20 mouse cellular contexts compared by ENCODE assay signal in the genomic region with DNA sequence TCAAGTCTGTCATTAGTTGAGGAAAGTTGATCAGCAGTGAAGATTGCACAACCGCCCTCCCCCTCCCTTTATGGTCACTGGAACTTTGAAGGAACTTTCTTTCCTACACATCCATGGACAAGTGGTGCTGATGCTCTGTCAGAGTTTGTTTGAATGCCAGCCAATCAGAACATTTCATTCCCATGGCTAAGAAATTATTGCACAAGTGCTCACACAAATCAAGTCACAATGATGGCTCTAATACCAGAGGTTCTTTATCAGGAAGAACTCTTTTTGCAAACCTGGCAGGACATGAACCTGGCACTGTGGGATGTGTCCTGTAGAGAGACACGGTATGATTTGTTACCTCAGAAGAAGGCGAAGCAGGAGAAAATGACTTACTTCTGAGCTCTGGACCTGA. TPM values are rescaled to one million over a fixed set of nuclear protein-coding genes. Genes with fewer than 3 reads are reported as not detected.
DNase-seq lines count a peak whose midpoint lies in the region; ATAC-seq and TF ChIP-seq lines count a peak whose summit lies in the region.
"Had no signal": no experiment of that assay in that cellular context is flagged by ENCODE, and none has a peak within 500 bp of the region (broad histone marks: within the 10 kb centered on the region; RNA-seq: fewer than 3 reads in every experiment).

No protein-coding gene starts in this region.

- H3K27me3 ChIP-seq in lung, embryonic 16.5 days (ENCODE audit: control insufficient read depth, insufficient read depth, low read depth, low read length) = no peaks in the 10 kb centered on the region
- H3K27me3 ChIP-seq: embryonic facial prominence, embryonic 12.5 days; forebrain, embryonic 15.5 days; limb, embryonic 15.5 days; megakaryocyte, embryonic 14.5 days had no signal

- intact Hi-C loops in gastrocnemius, adult 2 months (cut with DNase I) = no loop called here
- intact Hi-C loops in gastrocnemius, postnatal 36 days (cut with DNase I) = no loop called here

- H3K9me3 ChIP-seq in lung, embryonic 16.5 days (ENCODE audit: control insufficient read depth, low read length) = no peaks in the 10 kb centered on the region
- H3K9me3 ChIP-seq: embryonic facial prominence, embryonic 12.5 days; forebrain, embryonic 15.5 days; limb, embryonic 15.5 days had no signal

- H3K27ac ChIP-seq in gastrocnemius, adult 2 months = 0 out of 2 replicates have a peak overlapping the region, but pooled peaks have one; percentile 48
- no peak overlapping the region for H3K27ac ChIP-seq in lung, embryonic 16.5 days (ENCODE audit: low read length)
- H3K27ac ChIP-seq: embryonic facial prominence, embryonic 12.5 days; forebrain, embryonic 15.5 days; hindbrain, embryonic 14.5 days; limb, embryonic 15.5 days had no signal

- DNase-seq in gastrocnemius, adult 2 months = peak; percentile 18
- DNase-seq in gastrocnemius, postnatal 36 days = no peak
- no peak for DNase-seq in lung, postnatal 10 days
- peak; percentile 12 for DNase-seq in adrenal gland, postnatal 10 days
- peak; percentile 55 for DNase-seq in lung, postnatal 25 days (ENCODE audit: low spot score)
- DNase-seq in cerebellum, adult 18-20 months = no peak
- no peak for DNase-seq in spleen, postnatal 36 days (ENCODE audit: low spot score in 2 of 2)
- DNase-seq: B cell, adult 2 months; cerebellum, adult 9-10 months; kidney, adult 8-10 months; kidney, postnatal 25 days; right cerebral cortex, postnatal 25 days; thymus, postnatal 25 days had no signal

- no peak for TF ChIP-seq CTCF in gastrocnemius, adult 2 months (IDR thresholded peaks at IDR 0.05)

- H3K4me3 ChIP-seq in gastrocnemius, adult 2 months = no peak overlapping the region
- H3K4me3 ChIP-seq in lung, embryonic 16.5 days (ENCODE audit: low read length) = no peak overlapping the region
- H3K4me3 ChIP-seq: embryonic facial prominence, embryonic 12.5 days; forebrain, embryonic 15.5 days; limb, embryonic 15.5 days; megakaryocyte, embryonic 14.5 days had no signal

- no peak overlapping the region for H3K4me2 ChIP-seq in lung, embryonic 16.5 days (ENCODE audit: low read depth, low read length)
- H3K4me2 ChIP-seq: embryonic facial prominence, embryonic 12.5 days; forebrain, embryonic 15.5 days; hindbrain, embryonic 14.5 days; limb, embryonic 15.5 days had no signal

- peak; percentile 61 for ATAC-seq in lung, embryonic 16.5 days (ENCODE audit: low read depth)
- ATAC-seq: forebrain, embryonic 15.5 days; midbrain, embryonic 16.5 days had no signal

- H3K9ac ChIP-seq in lung, embryonic 16.5 days (ENCODE audit: low read length) = no peak overlapping the region
- H3K9ac ChIP-seq: embryonic facial prominence, embryonic 12.5 days; forebrain, embryonic 15.5 days; hindbrain, embryonic 14.5 days; limb, embryonic 15.5 days had no signal

- 77% methylated on average over 3 of the region's 3 CpGs for WGBS in lung, embryonic 16.5 days

- no peaks in the 10 kb centered on the region for H3K4me1 ChIP-seq in lung, embryonic 16.5 days (replicated peaks; ENCODE audit: control insufficient read depth, insufficient read depth, low read length)
- H3K4me1 ChIP-seq: embryonic facial prominence, embryonic 12.5 days; forebrain, embryonic 15.5 days; limb, embryonic 15.5 days; megakaryocyte, embryonic 14.5 days had no signal

- H3K36me3 ChIP-seq in lung, embryonic 16.5 days (ENCODE audit: control insufficient read depth, insufficient read depth, low read length) = no peaks in the 10 kb centered on the region
- H3K36me3 ChIP-seq: embryonic facial prominence, embryonic 12.5 days; forebrain, embryonic 15.5 days; limb, embryonic 15.5 days had no signal

RNA-seq across cellular contexts. Expression of a gene that starts 54.3 kb away (rescaled TPM):
- total RNA-seq in gastrocnemius, adult 2 months (2021) = 10 to 100 TPM; 16.8 to 21.8 TPM
- total RNA-seq in gastrocnemius, postnatal 36 days (2021) = 10 to 100 TPM; 20.0 to 21.2 TPM
- polyA plus RNA-seq in lung, embryonic 16.5 days (2015; fragmentation: Nextera tagmentation; extraction: Ambion mirVana) = 52.1 and 61.7 TPM in 2 replicates
- 10 to 100 TPM; 39.4 to 41.3 TPM for total RNA-seq in adrenal gland, postnatal 10 days (2021)

Comparison
In these comparisons a context has a peak if more than half of its experiments do, and no peak if none do; other contexts are left out.
1. DNase-seq: peak in gastrocnemius, adult 2 months (single experiment), adrenal gland, postnatal 10 days (single experiment) and lung, postnatal 25 days (single experiment); none in gastrocnemius, postnatal 36 days (0 of 2), lung, postnatal 10 days (single experiment), cerebellum, adult 18-20 months (0 of 2) and spleen, postnatal 36 days (0 of 2).